Mouse (Mus musculus) cerebellum, adult 2 months (tissue): ENCODE measurements around the gene Izumo4.

Experiments
- CTCF ChIP-seq: fragments of 200-500 bp; IDR thresholded peaks from 2 replicates; pipeline ENCODE4 v1.5.1; 2011; ENCODE audit warnings: low read depth, mild to moderate bottlenecking, control low read depth, low read length, moderate library complexity, borderline replicate concordance; ENCODE audit not compliant: insufficient read depth
- POLR2A ChIP-seq: fragments of 200-500 bp; IDR thresholded peaks from 2 replicates; pipeline ENCODE4 v1.6.1; 2011; ENCODE audit warnings: low read length, control low read depth, borderline replicate concordance; ENCODE audit not compliant: insufficient read depth

DNA sequence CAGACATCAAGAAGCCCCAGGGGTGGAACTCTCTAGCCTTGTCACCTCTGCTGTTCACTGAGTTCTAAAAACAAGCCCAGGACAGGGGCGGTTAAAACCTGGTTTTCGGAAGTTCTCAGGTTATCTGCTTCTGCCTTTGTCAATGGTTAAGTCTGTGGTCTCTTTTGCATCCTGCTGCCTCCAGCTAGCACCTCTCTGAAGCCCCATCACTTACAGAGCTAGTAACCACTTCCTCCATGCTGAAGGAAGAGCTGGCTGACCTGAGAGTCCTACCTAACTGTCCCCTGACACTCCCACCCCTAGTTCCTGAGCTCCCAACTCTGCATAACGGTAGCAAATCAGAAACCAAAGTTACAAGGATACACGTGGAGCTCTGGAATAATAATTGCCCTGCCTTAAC lies 1.3 kb upstream of the Izumo4 start:
- no peak for TF ChIP-seq CTCF
- no peak for TF ChIP-seq POLR2A
